Mouse (Mus musculus): ENCODE results near the gene Mpo.

Gene Mpo

GRCm38 (mm10) chr11:87757001-87757954, 36.1 kb upstream of the Mpo start:
- peak; percentile 57 to 63 for DNase-seq (ENCODE audit: low read depth in 2 of 2, low spot score in 2 of 2)

GRCm38 (mm10) chr11:87758161-87758911, 35.0 kb upstream of the Mpo start:
- peak in 1 of 2 experiments; percentile 52 for DNase-seq (ENCODE audit: low read depth in 2 of 2, low spot score in 2 of 2)

DNA sequence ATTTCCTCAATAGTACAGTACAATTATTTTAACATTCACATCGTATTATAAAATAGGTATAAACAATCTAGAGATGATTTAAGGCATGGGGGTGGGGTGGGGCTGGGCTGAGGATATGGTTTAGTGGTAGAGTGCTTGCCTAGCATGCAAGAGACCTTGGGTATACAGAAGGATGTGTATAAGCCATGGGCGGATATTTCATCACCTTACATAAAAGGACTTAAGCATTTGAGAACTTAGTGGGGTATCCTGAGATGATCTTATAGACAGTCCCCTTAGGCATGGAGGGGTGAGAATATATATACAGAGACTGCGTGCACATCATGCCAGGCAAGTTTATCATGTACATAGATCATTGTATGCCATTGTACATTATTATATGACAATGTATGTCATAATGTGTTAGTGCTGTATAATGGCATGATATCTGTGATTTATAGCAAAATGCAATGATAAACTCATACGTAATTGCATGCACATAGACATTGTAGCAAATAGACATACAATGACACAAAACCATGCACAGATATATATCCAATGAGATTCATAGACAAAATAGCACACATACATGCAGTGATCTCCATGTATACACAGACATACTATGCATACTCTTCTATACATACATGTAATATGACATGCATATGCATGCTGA, 34.3 kb upstream of the Mpo start:
- no peak for DNase-seq (ENCODE audit: low read depth in 2 of 2, low spot score in 2 of 2)

- peak; percentile 69 to 83 for DNase-seq (ENCODE audit: low read depth in 2 of 2, low spot score in 2 of 2)
Observed at GRCm38 (mm10) chr11:87759609-87760005, 33.8 kb upstream of the Mpo start.

DNA sequence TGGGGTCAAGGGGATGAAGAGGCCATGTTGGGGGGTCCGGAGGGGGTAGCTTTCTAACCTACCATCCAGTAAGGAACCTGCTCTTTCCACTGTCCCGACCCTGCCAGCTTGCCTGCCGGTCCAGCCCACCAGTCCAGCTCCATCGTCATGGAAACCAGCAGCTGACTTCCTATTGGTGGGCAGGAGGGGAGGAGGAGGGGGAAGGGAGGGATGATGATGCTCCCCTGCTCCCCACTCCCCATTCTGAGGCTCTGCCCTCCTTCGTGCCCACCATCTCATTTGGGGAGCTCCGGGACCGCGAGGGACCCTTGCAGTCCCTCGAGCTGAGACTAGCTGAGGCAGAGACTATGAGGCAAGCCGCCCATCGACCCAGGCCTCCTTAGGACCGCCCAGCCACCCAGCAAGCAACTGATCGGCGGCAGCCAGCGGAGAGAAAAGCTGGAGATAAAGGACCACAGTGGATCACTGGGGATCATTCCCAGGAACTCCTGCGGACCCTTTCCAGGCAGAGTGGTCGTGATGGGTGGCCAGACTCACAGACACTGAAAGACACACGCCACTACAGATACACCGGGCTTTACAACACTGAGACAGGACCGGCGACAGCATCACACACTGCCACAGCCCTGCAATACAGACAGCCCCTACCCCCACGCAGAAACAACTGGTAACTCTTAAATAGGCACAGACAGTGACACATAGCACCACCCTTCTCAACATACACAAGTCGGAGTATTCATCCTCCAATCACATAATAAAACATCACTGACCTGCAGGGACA, 32.9 kb upstream of the Mpo start, which contains the start of gene Tspoap1:
Tspoap1 (plus strand) TSS at position 241 of the 781 bp plus-strand sequence.
- no peak for DNase-seq (ENCODE audit: low read depth in 2 of 2, low spot score in 2 of 2)

DNA sequence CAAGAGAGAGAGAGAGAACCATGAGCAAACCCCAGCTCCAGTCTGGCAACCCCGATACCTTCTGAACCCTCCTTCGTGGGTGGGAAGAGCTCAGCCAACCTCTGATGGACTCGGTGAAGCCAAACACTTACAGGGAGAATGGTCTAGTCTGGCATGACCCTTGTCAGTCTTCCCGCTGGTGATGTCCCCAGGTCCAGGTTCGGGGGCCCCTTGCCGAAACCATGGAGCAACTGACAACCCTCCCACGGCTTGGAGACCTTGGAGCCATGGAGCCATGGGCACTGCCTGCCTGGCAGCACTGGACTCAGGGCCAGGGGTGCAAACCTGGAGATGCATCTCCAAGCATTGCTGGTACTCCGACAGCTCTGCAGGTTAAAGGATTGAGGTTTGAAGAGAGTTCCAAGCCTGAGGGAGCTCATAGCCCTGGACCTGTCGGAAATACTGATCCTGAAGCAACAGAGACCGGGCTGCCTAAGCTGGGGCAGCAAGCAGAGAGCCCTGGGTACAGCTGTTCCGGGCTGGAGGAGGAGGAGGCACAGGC, 32.1 kb upstream of the Mpo start:
- DNase-seq (ENCODE audit: low read depth in 2 of 2, low spot score in 2 of 2), result no peak

- DNase-seq (ENCODE audit: low read depth in 2 of 2, low spot score in 2 of 2), result no peak
Observed at GRCm38 (mm10) chr11:87761806-87762701, 31.3 kb upstream of the Mpo start.

DNA sequence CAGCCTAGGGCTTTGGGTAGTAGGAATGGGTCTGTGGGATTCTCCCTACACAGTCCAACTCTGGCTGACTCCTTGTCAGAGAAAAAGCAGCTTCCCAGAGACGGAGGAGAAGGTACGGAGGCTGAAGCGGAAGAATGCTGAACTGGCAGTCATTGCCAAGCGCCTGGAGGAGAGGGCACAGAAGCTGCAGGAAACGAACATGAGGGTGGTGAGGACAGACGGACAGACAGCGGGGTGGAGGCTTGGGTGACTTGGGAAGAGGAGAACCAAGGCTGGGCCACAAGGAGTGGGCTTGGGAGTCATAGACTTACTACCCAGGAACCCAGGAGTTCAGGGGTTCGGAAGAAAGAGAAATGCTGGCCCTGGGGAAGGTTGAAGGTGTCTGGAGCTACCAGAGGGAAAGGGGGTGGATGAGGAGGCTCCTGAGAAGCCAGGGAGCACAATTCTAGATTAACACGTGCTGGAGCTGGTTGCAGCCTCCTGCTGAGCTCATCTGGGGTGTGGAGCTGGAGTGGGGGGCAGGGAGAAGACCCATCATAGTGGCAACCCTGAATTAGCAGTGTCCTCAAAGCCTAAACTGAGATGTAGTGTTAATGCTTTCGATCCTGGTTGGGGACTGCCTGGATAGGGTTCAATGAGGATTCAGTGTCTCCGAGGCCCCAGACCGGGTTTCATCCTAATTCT, 30.5 kb upstream of the Mpo start:
- DNase-seq (ENCODE audit: low read depth in 2 of 2, low spot score in 2 of 2), result no peak

DNA sequence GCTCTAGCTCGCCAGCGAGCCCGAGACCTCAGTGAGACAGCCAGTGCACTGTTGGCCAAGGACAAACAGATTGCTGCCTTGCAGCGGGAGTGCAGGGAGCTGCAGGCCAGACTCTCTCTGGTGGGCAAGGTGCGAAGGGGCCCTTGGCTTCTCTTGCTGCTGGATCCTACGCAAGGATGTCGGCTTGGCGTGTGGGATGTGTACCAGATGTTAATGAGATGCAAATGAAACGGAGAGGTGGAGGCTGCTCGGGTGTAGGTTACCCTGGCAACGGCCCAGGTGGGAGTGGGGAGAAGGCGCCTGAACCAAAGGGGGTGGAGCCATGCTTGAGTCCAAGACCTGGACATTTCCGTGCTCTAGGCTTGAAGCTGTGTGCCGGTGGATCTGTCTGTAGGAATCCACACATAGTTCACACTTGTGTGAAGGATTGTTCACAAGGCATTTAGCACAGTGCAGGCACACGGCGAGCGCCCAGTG, 29.8 kb upstream of the Mpo start:
- no peak for DNase-seq (ENCODE audit: low read depth in 2 of 2, low spot score in 2 of 2)

GRCm38 (mm10) chr11:87763988-87764876, 29.1 kb upstream of the Mpo start:
- DNase-seq (ENCODE audit: low read depth in 2 of 2, low spot score in 2 of 2), result no peak

GRCm38 (mm10) chr11:87768745-87769144, 24.6 kb upstream of the Mpo start:
- DNase-seq (ENCODE audit: low read depth in 2 of 2, low spot score in 2 of 2), result no peak

DNA sequence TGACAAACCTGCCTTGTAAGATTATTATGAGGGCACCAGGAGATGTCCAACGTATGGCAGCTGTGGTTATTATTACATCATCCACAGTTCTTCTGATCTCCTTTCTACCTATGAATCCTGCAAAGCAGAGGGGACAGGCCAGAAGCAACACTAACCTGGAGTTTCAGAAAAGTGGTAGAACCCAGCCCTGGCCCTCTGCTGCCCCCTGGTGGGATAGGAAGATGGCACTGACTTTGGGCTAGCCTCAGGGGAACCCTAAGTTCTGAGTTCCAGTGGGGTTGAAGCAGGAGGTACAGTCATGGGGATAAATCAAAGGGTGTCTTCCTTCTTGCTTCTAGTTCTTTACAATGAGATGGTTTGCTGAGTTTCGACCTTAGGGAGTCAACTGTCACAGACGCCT, 22.4 kb upstream of the Mpo start:
- DNase-seq (ENCODE audit: low read depth in 2 of 2, low spot score in 2 of 2), result peak; percentile 84 to 91

- no peak for DNase-seq (ENCODE audit: low read depth in 2 of 2, low spot score in 2 of 2)
Observed at GRCm38 (mm10) chr11:87772354-87772753, 21.0 kb upstream of the Mpo start.

GRCm38 (mm10) chr11:87778100-87778765, 15.1 kb upstream of the Mpo start:
- no peak for DNase-seq (ENCODE audit: low read depth in 2 of 2, low spot score in 2 of 2)

DNA sequence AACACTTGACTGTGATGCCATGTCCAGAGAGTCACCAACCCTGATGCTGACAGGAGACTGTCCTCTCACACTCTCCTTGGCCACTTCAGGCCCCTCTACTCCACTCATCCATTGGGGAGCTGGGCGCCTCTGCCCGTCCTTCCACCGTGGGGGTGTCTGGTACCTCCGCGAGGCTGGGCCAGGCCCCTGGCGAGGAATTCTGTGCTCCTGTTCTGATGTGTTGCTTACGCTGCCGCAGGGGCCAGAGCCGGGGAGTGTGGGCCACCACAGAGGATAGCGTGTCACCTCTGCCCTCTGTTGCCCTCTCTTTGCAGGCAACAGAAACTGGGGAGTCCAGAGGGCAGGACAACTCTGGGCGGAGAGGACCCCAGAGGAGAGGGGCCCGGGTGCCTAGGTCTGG, 14.5 kb upstream of the Mpo start:
- no peak for DNase-seq (ENCODE audit: low read depth in 2 of 2, low spot score in 2 of 2)

- no peak for DNase-seq (ENCODE audit: low read depth in 2 of 2, low spot score in 2 of 2)
Observed at GRCm38 (mm10) chr11:87779392-87779791, 14.0 kb upstream of the Mpo start.

DNA sequence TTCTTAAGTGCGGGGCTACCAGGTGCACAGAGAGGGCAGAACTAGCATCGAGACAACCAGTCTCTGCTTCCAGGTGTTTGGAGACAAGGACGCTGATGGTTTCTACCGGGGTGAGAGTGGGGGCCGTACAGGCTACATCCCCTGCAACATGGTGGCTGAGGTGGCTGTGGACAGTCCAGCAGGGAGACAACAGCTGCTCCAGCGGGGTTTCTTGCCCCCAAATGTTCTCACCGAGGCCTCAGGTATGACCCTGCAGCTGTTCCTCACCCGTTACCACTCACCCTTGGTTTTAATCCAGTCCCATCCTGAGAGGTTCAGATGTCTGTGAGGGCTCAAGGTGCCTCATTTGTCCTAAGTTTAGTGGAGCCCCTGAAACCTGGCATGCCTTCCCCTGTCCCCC, 13.3 kb upstream of the Mpo start:
- DNase-seq (ENCODE audit: low read depth in 2 of 2, low spot score in 2 of 2), result no peak
